Mouse (Mus musculus): Measurements from ENCODE around the gene Slc44a2. TPM values are rescaled to one million over a fixed set of nuclear protein-coding genes. Genes with fewer than 3 reads are reported as not detected.

The Slc44a2 gene
- total RNA-seq, 2 experiments from 2014 or later, result 159 to 162 TPM

- DNase-seq (ENCODE audit: low spot score), result no peak
These were observed 11.9 kb downstream of the Slc44a2 start for GRCm38 (mm10) chr9:21332161-21333061.

- no peak for DNase-seq (ENCODE audit: low spot score)
These were observed 13.0 kb downstream of the Slc44a2 start for GRCm38 (mm10) chr9:21333523-21333922.

- no peak for DNase-seq (ENCODE audit: low spot score)
These were observed 14.2 kb downstream of the Slc44a2 start for GRCm38 (mm10) chr9:21334747-21335146.

GRCm38 (mm10) chr9:21335391-21335790 is 14.9 kb downstream of the Slc44a2 start:
- no peak for DNase-seq (ENCODE audit: low spot score)

GRCm38 (mm10) chr9:21336491-21336890 is 16.0 kb downstream of the Slc44a2 start:
- no peak for DNase-seq (ENCODE audit: low spot score)

- peak; percentile 76 for DNase-seq (ENCODE audit: low spot score)
These were observed 17.2 kb downstream of the Slc44a2 start for GRCm38 (mm10) chr9:21337652-21338051.

- DNase-seq (ENCODE audit: low spot score), result no peak
These were observed 19.9 kb downstream of the Slc44a2 start for GRCm38 (mm10) chr9:21340411-21340810.

- DNase-seq (ENCODE audit: low spot score), result peak; percentile 48
These were observed 26.3 kb downstream of the Slc44a2 start for GRCm38 (mm10) chr9:21346627-21347365.

GRCm38 (mm10) chr9:21348152-21348551 is 27.7 kb downstream of the Slc44a2 start:
- DNase-seq (ENCODE audit: low spot score), result no peak

- no peak for DNase-seq (ENCODE audit: low spot score)
These were observed 30.7 kb downstream of the Slc44a2 start for GRCm38 (mm10) chr9:21351178-21351577.

GRCm38 (mm10) chr9:21351702-21352377 is 31.3 kb downstream of the Slc44a2 start:
- no peak for DNase-seq (ENCODE audit: low spot score)

GRCm38 (mm10) chr9:21352463-21353372 is 32.2 kb downstream of the Slc44a2 start:
- DNase-seq (ENCODE audit: low spot score), result no peak

- no peak for DNase-seq (ENCODE audit: low spot score)
These were observed 32.8 kb downstream of the Slc44a2 start for GRCm38 (mm10) chr9:21353373-21353686.

- DNase-seq (ENCODE audit: low spot score), result no peak
These were observed 34.3 kb downstream of the Slc44a2 start for GRCm38 (mm10) chr9:21354796-21355195.

- DNase-seq (ENCODE audit: low spot score), result peak; percentile 78
These were observed 36.7 kb downstream of the Slc44a2 start for GRCm38 (mm10) chr9:21356981-21357718.

GRCm38 (mm10) chr9:21366541-21367220 is 46.2 kb downstream of the Slc44a2 start:
- peak; percentile 64 for DNase-seq (ENCODE audit: low spot score)

- DNase-seq (ENCODE audit: low spot score), result peak; percentile 100
These were observed 47.0 kb downstream of the Slc44a2 start, which contains the start of gene Ilf3 for GRCm38 (mm10) chr9:21367357-21368111. Gene Ilf3 (plus strand): TSS chr9:21367871.

- peak; percentile 48 for DNase-seq (ENCODE audit: low spot score)
These were observed 47.7 kb downstream of the Slc44a2 start for GRCm38 (mm10) chr9:21368131-21368584.

- DNase-seq (ENCODE audit: low spot score), result no peak
These were observed 48.6 kb downstream of the Slc44a2 start for GRCm38 (mm10) chr9:21369080-21369479.
